Mouse (Mus musculus): ENCODE results near the gene Klhl32. TPM values are rescaled to one million over a fixed set of nuclear protein-coding genes. Genes with fewer than 3 reads are reported as not detected.

Klhl32 gene
- total and polyA plus RNA-seq, 3 experiments = 0.03 TPM; not detected in 2

GRCm38 (mm10) chr4:24609564-24609963 is 241.4 kb downstream of the Klhl32 start:
- DNase-seq (ENCODE audit: low read depth, low spot score) = no peak
- Histone ChIP-seq H3K79me2 (ENCODE audit: control insufficient read depth, insufficient read depth, low read length, poor library complexity) (no peaks in the 10 kb centered on the region), H3K4me3 (ENCODE audit: control insufficient read depth in 1 of 2, insufficient read depth in 1 of 2, low read depth in 2 of 2, low read length in 2 of 2) (no peak overlapping the region), H3K27me3 (ENCODE audit: control insufficient read depth in 1 of 2, insufficient read depth in 2 of 2, low read length in 2 of 2) (no peaks in the 10 kb centered on the region), H3K27ac (ENCODE audit: control insufficient read depth, low read depth, low read length) (no peak overlapping the region), H3K9me3 (replicated peaks; ENCODE audit: insufficient read depth, low read length) (no peaks in the 10 kb centered on the region), H3K9ac (ENCODE audit: control insufficient read depth, low read depth, low read length, poor library complexity, severe bottlenecking) (no peak overlapping the region), H3K4me1 (ENCODE audit: control insufficient read depth in 1 of 2, insufficient read depth in 2 of 2, low read length in 2 of 2) (no peaks in the 10 kb centered on the region), H3K36me3 (ENCODE audit: control insufficient read depth in 1 of 2, insufficient read depth in 2 of 2, low read length in 2 of 2) (peaks cover 0 to 2% of the 10 kb centered on the region in 2 experiments; a peak in 1 of 4 replicates)
- no peak for TF ChIP-seq SMC3 (IDR thresholded peaks at IDR 0.05; ENCODE audit: low read depth, low read length)

- no peaks in the 10 kb centered on the region for H3K27me3 ChIP-seq (ENCODE audit: control insufficient read depth in 1 of 2, insufficient read depth in 2 of 2, low read length in 2 of 2)
- H3K36me3 ChIP-seq (ENCODE audit: control insufficient read depth in 1 of 2, insufficient read depth in 2 of 2, low read length in 2 of 2) = peaks cover 0 to 2% of the 10 kb centered on the region in 2 experiments; a peak in 1 of 4 replicates
- no peaks in the 10 kb centered on the region for H3K79me2 ChIP-seq (ENCODE audit: control insufficient read depth, insufficient read depth, low read length, poor library complexity)
- TF ChIP-seq USF2 (IDR thresholded peaks at IDR 0.05; ENCODE audit: borderline replicate concordance in 1 of 2, insufficient read depth in 1 of 2, low read depth in 1 of 2, low read length in 2 of 2) (no peak), RCOR1 (IDR thresholded peaks at IDR 0.05; ENCODE audit: low read depth, low read length) (no peak), NELFE (IDR thresholded peaks at IDR 0.05; ENCODE audit: low read depth, low read length) (no peak)
- no peak overlapping the region for H3K27ac ChIP-seq (ENCODE audit: control insufficient read depth, low read depth, low read length)
- H3K4me1 ChIP-seq (ENCODE audit: control insufficient read depth in 1 of 2, insufficient read depth in 2 of 2, low read length in 2 of 2) = no peaks in the 10 kb centered on the region
- H3K4me3 ChIP-seq (ENCODE audit: control insufficient read depth in 1 of 2, insufficient read depth in 1 of 2, low read depth in 2 of 2, low read length in 2 of 2) = no peak overlapping the region
- H3K9me3 ChIP-seq (replicated peaks; ENCODE audit: insufficient read depth, low read length) = no peaks in the 10 kb centered on the region
- H3K9ac ChIP-seq (ENCODE audit: control insufficient read depth, low read depth, low read length, poor library complexity, severe bottlenecking) = no peak overlapping the region
- DNase-seq (ENCODE audit: low read depth, low spot score) = no peak
These were observed 241.8 kb downstream of the Klhl32 start for GRCm38 (mm10) chr4:24609085-24609484.

DNA sequence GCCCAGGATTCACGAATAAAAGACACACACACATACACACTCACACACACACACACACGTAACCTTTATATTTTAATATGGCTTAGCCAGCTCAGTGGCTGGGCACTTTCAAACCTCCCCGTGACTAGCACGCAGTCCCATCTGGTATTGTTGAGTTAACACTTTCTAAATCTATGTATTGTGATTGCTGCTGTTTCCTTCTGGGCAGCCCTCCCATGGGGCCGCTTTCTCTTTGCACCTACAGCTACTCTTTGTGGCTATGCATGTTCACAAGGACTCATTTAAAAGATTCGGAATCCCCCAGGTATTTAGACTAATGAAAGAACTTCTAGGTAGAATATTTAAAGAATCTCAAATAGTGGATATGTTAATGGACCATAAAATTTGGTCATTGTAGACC is 249.2 kb downstream of the Klhl32 start:
- DNase-seq (ENCODE audit: low read depth, low spot score) = no peak
- peaks cover 5 to 28% of the 10 kb centered on the region in 2 experiments for H3K36me3 ChIP-seq (ENCODE audit: control insufficient read depth in 1 of 2, insufficient read depth in 2 of 2, low read length in 2 of 2)
- H3K27ac ChIP-seq (ENCODE audit: control insufficient read depth, low read depth, low read length) = no peak overlapping the region

GRCm38 (mm10) chr4:24598637-24599036 is 252.3 kb downstream of the Klhl32 start:
- no peaks in the 10 kb centered on the region for H3K9me3 ChIP-seq (replicated peaks; ENCODE audit: insufficient read depth, low read length)
- DNase-seq (ENCODE audit: low read depth, low spot score) = no peak
- H3K9ac ChIP-seq (ENCODE audit: control insufficient read depth, low read depth, low read length, poor library complexity, severe bottlenecking) = no peak overlapping the region
- H3K4me3 ChIP-seq (ENCODE audit: control insufficient read depth in 1 of 2, insufficient read depth in 1 of 2, low read depth in 2 of 2, low read length in 2 of 2) = no peak overlapping the region
- peaks cover 19 to 20% of the 10 kb centered on the region in 2 experiments for H3K4me1 ChIP-seq (ENCODE audit: control insufficient read depth in 1 of 2, insufficient read depth in 2 of 2, low read length in 2 of 2)
- H3K36me3 ChIP-seq (ENCODE audit: control insufficient read depth in 1 of 2, insufficient read depth in 2 of 2, low read length in 2 of 2) = peaks cover 29 to 31% of the 10 kb centered on the region in 2 experiments
- no peaks in the 10 kb centered on the region for H3K79me2 ChIP-seq (ENCODE audit: control insufficient read depth, insufficient read depth, low read length, poor library complexity)
- no peak overlapping the region for H3K27ac ChIP-seq (ENCODE audit: control insufficient read depth, low read depth, low read length)
- no peaks in the 10 kb centered on the region for H3K27me3 ChIP-seq (ENCODE audit: control insufficient read depth in 1 of 2, insufficient read depth in 2 of 2, low read length in 2 of 2)
- TF ChIP-seq GABPA (IDR thresholded peaks at IDR 0.05; ENCODE audit: low read depth, low read length) = no peak
- TF ChIP-seq RAD21 (IDR thresholded peaks at IDR 0.05; ENCODE audit: low read depth, low read length) = no peak
- TF ChIP-seq MAZ (IDR thresholded peaks at IDR 0.05; ENCODE audit: low read depth, low read length) = no peak
- TF ChIP-seq USF2 (IDR thresholded peaks at IDR 0.05; ENCODE audit: borderline replicate concordance in 1 of 2, insufficient read depth in 1 of 2, low read depth in 1 of 2, low read length in 2 of 2) = no peak
- no peak for TF ChIP-seq CHD2 (IDR thresholded peaks at IDR 0.05; ENCODE audit: low read length)
- TF ChIP-seq HCFC1 (IDR thresholded peaks at IDR 0.05; ENCODE audit: low read depth, low read length) = no peak
- no peak for TF ChIP-seq GATA1 (IDR thresholded peaks at IDR 0.05; ENCODE audit: low read depth, low read length)
- no peak for TF ChIP-seq CHD1 (IDR thresholded peaks at IDR 0.05; ENCODE audit: low read depth, low read length)
- TF ChIP-seq POLR2AphosphoS2 (IDR thresholded peaks at IDR 0.05; ENCODE audit: low read length) = no peak
- TF ChIP-seq MEF2A (IDR thresholded peaks at IDR 0.05; ENCODE audit: extremely low read depth, insufficient replicate concordance, low read depth, low read length, poor library complexity, severe bottlenecking) = no peak
- TF ChIP-seq NRF1 (IDR thresholded peaks at IDR 0.05; ENCODE audit: insufficient read depth, low read depth, low read length, poor library complexity, severe bottlenecking) = no peak
- no peak for TF ChIP-seq MAFK (IDR thresholded peaks at IDR 0.05; ENCODE audit: borderline replicate concordance, low read depth, low read length)
- no peak for TF ChIP-seq CTCF (IDR thresholded peaks at IDR 0.05 in 2 of 3, conservative IDR thresholded peaks at IDR 0.05 in 1 of 3; ENCODE audit: control insufficient read depth in 1 of 3, insufficient read depth in 1 of 3, low read depth in 2 of 3, low read length in 3 of 3, poor library complexity in 1 of 3, severe bottlenecking in 1 of 3)

More for the DNA sequence above, 249.2 kb downstream of the Klhl32 start:
- H3K9ac ChIP-seq (ENCODE audit: control insufficient read depth, low read depth, low read length, poor library complexity, severe bottlenecking) = no peak overlapping the region
- no peak for TF ChIP-seq CHD1 (IDR thresholded peaks at IDR 0.05; ENCODE audit: low read depth, low read length)
- no peak for TF ChIP-seq MAZ (IDR thresholded peaks at IDR 0.05; ENCODE audit: low read depth, low read length)
- no peak for TF ChIP-seq SMC3 (IDR thresholded peaks at IDR 0.05; ENCODE audit: low read depth, low read length)
- TF ChIP-seq HCFC1 (IDR thresholded peaks at IDR 0.05; ENCODE audit: low read depth, low read length) = no peak
- TF ChIP-seq POLR2AphosphoS2 (IDR thresholded peaks at IDR 0.05; ENCODE audit: low read length) = no peak
- TF ChIP-seq GATA1 (IDR thresholded peaks at IDR 0.05; ENCODE audit: low read depth, low read length) = no peak
- no peak for TF ChIP-seq SIN3A (IDR thresholded peaks at IDR 0.05; ENCODE audit: low read length)
- no peak for TF ChIP-seq MXI1 (IDR thresholded peaks at IDR 0.05; ENCODE audit: low read depth, low read length)
- TF ChIP-seq ELF1 (IDR thresholded peaks at IDR 0.05; ENCODE audit: low read depth, low read length) = no peak
- TF ChIP-seq MYC (IDR thresholded peaks at IDR 0.05; ENCODE audit: low read depth, low read length) = no peak
- TF ChIP-seq JUND (IDR thresholded peaks at IDR 0.05; ENCODE audit: low read depth, low read length) = no peak
- no peak for TF ChIP-seq TBP (IDR thresholded peaks at IDR 0.05; ENCODE audit: low read depth, low read length)
- no peaks in the 10 kb centered on the region for H3K9me3 ChIP-seq (replicated peaks; ENCODE audit: insufficient read depth, low read length)
- H3K4me3 ChIP-seq (ENCODE audit: control insufficient read depth in 1 of 2, insufficient read depth in 1 of 2, low read depth in 2 of 2, low read length in 2 of 2) = no peak overlapping the region
- no peaks in the 10 kb centered on the region for H3K27me3 ChIP-seq (ENCODE audit: control insufficient read depth in 1 of 2, insufficient read depth in 2 of 2, low read length in 2 of 2)
- H3K79me2 ChIP-seq (ENCODE audit: control insufficient read depth, insufficient read depth, low read length, poor library complexity) = no peaks in the 10 kb centered on the region
- peaks cover 5 to 8% of the 10 kb centered on the region in 2 experiments for H3K4me1 ChIP-seq (ENCODE audit: control insufficient read depth in 1 of 2, insufficient read depth in 2 of 2, low read length in 2 of 2)
